Mouse (Mus musculus) kidney, adult 2 months (tissue): Measurements from ENCODE around the gene Nat10. TPM values are rescaled to one million over a fixed set of nuclear protein-coding genes. Genes with fewer than 3 reads are reported as not detected.
A peak's percentile ranks its signal among the peaks of the same experiment; 100 is the strongest.

Source experiments
- DNase-seq: peaks from one replicate; pipeline ENCODE4 v3.0.0; 2021
- H3K27ac ChIP-seq: fragments of 200-500 bp; 2 replicates; pipeline ENCODE4 v1.5.1; 2012; ENCODE audit warnings: low read depth, low read length, control low read depth, inconsistent platforms; ENCODE audit not compliant: insufficient read depth
- H3K27me3 ChIP-seq: fragments of 200-500 bp; replicated peaks from 2 replicates; pipeline ENCODE4 v1.6.1; 2012; ENCODE audit warnings: mild to moderate bottlenecking, moderate library complexity, low read length, inconsistent platforms; ENCODE audit not compliant: control insufficient read depth, insufficient read depth
- H3K36me3 ChIP-seq: fragments of 200-500 bp; 2 replicates; pipeline ENCODE4 v1.6.1; 2012; ENCODE audit warnings: mild to moderate bottlenecking, moderate library complexity, low read length, inconsistent platforms; ENCODE audit not compliant: control insufficient read depth, insufficient read depth
- H3K4me1 ChIP-seq: fragments of 200-500 bp; 2 replicates; pipeline ENCODE4 v1.6.1; 2011; ENCODE audit warnings: low read length; ENCODE audit not compliant: control insufficient read depth, insufficient read depth
- H3K4me3 ChIP-seq: fragments of 200-500 bp; 2 replicates; pipeline ENCODE4 v1.5.1; 2011; ENCODE audit warnings: mild to moderate bottlenecking, low read depth, low read length, control low read depth; ENCODE audit not compliant: insufficient read depth
- CTCF ChIP-seq: fragments of 200-500 bp; conservative IDR thresholded peaks from 2 replicates; pipeline ENCODE4 v1.5.1; 2011; ENCODE audit warnings: low read depth, mild to moderate bottlenecking, control low read depth, low read length, moderate library complexity, mixed read lengths; ENCODE audit not compliant: insufficient read depth, insufficient read length
- POLR2A ChIP-seq: fragments of 200-500 bp; IDR thresholded peaks from one replicate; pipeline ENCODE4 v1.6.1; 2011; ENCODE audit warnings: low read depth, low read length, control low read depth
- WGBS: fragments of 180-500 bp; shearing (Covaris S2); methylation state at CpG from one replicate; pipeline ENCODE4 v1.1.7; 2018; 5-methylcytosine and 5-hydroxymethylcytosine counted together
- polyA plus RNA-seq: library from polyadenylated mRNA; depleted of rRNA; stranded (reverse); fragments of >200 nt; gene quantifications from 2 replicates; pipeline ENCODE4 v1.2.3, GENCODE M21; 2012; rRNA removed

Gene Nat10
- polyA plus RNA-seq = 23.8 and 29.6 TPM in 2 replicates

DNA sequence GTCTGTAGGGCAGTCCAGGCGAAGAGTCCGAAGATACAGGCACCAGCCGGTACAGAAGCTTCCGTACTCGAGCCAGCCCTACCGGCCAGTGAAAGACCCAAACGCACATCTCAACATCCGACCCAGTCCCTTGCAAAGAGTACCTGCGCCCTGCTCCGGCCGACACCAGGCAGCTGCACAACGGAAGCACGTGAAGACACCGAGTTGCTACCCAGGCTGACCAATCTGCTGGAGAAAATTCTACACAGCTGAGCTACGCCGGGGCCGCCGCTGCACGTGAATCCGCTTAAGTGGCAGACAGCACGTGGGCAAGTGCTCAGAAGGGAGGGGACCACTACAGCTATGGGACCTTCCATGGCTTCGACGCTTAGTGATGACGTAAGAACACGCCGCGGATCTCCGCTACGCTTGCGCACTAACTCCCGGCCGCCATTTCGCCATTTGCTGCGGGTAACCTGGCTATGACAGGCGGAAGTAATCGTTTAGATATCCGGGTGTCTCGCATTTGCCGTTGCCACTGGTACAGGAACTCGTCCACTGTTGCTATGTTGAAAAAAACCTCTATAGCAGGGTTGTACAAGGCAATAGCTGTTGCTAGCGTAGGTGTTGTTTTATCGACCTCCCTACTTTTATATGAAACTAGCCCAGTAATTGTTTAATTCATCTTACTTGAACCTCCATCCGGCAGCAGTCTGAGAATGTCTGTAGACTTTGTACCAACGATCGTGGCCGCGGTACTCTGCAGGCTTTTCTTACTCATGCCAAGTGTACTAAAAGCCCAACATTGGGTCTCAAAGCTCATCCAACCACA lies at the start of gene Nat10:
TSS of gene Nat10 (minus strand) at position 365 of the 811 bp plus-strand sequence.
- H3K4me1 ChIP-seq = 0 out of 2 replicates have a peak, but pooled peaks cover 2% of the 10 kb centered on the region
- under 1% methylated on average over 47 of the region's 47 CpGs for WGBS
- peak within 1 kb of the TSS; percentile 81 for H3K4me3 ChIP-seq
- peak; percentile 99 for DNase-seq
- no peak for TF ChIP-seq CTCF
- TF ChIP-seq POLR2A = peak; percentile 24
- peaks cover 3% of the 10 kb centered on the region for H3K36me3 ChIP-seq
- H3K27ac ChIP-seq = peak within 1 kb of the TSS; percentile 26
- no peaks in the 10 kb centered on the region for H3K27me3 ChIP-seq

DNA sequence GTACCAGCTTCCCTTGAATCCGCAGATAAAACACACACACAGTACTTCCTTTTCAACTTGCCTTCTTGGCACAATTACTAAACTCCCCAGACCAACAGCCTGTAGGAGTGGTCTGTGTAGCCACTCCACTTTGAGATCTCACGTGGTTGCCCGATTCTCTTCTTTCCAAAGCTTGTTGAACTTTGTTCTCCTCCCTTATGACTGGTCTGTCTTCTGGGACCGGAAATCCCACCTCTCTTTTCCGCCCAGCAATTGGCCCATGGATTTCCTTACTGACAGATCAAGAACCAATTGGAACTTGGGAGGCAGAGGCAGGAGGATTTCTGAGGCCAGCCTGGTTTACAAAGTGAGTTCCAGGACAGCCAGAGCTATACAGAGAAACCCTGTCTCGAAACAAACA lies 49.3 kb upstream of the Nat10 start:
- Histone ChIP-seq H3K4me1 (peaks cover 7% of the 10 kb centered on the region), H3K4me3 (no peak overlapping the region), H3K36me3 (no peaks in the 10 kb centered on the region), H3K27me3 (no peaks in the 10 kb centered on the region), H3K27ac (no peak overlapping the region)
- TF ChIP-seq POLR2A (no peak), CTCF (no peak)
- 70% methylated on average over 6 of the region's 6 CpGs for WGBS
- peak; percentile 80 for DNase-seq

DNA sequence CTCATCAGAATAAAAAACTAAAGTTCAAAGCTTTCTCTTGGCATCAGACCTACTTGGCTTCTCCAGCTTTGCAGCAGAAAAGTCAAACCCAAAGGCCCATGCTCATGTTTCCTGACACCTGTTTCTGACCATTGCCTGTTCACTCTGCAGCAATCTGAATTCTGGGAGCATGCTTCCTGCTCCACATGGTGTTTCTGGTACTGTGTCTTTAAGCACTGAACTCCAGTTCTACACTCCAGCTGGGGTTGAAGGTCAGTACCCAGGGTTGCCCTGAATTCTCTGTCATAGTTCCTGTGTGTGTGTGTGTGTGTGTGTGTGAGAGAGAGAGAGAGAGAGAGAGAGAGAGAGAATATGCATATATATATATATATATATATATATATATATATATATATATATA lies 47.4 kb upstream of the Nat10 start:
- DNase-seq = peak; percentile 76
- Histone ChIP-seq H3K4me1 (peaks cover 13% of the 10 kb centered on the region), H3K36me3 (no peaks in the 10 kb centered on the region), H3K4me3 (no peak overlapping the region), H3K27me3 (no peaks in the 10 kb centered on the region), H3K27ac (peak overlapping the region; percentile 71)
- TF ChIP-seq POLR2A = no peak
- TF ChIP-seq CTCF = no peak

DNA sequence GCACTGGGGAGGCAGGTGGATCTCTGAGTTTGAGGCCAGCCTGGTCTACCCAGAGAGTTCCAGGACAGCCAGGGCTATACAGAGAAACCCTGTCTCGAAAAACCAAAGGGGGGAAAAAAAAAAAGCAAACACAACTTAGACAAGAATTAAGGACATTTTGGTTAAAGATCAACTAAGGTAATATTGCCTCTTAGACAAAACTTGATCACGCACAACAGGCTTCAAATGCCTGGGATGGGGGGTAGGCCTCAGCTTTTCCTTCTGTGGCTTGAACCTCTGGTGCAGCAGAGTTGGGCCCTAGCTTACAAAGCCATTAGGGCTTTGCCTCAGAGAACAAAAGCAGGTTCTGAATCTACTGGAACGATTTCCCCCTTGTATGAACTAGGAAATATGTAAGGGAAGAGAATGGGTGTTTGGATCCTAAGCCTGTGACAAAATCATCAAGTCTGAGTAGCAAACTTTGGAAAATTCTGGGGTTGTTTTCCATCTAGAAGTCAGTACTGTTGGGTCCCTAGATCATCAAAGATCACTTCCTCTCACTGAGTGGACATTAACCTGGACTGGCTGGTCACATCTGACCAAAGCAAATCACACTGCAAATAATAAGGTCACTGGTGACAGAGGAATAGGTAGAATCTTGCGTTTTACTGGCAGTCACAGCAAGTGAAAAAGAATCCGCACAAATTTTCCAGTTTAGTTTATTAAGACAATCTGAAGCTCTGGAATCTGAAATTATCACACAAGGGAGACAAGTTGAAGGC lies 42.9 kb upstream of the Nat10 start:
- Histone ChIP-seq H3K27me3 (no peaks in the 10 kb centered on the region), H3K4me1 (peaks cover 9% of the 10 kb centered on the region), H3K4me3 (no peak overlapping the region), H3K36me3 (no peaks in the 10 kb centered on the region), H3K27ac (peak overlapping the region; percentile 86)
- peak; percentile 49 for DNase-seq
- WGBS = 50% methylated on average over 5 of the region's 5 CpGs
- TF ChIP-seq POLR2A = no peak
- TF ChIP-seq CTCF = no peak

DNA sequence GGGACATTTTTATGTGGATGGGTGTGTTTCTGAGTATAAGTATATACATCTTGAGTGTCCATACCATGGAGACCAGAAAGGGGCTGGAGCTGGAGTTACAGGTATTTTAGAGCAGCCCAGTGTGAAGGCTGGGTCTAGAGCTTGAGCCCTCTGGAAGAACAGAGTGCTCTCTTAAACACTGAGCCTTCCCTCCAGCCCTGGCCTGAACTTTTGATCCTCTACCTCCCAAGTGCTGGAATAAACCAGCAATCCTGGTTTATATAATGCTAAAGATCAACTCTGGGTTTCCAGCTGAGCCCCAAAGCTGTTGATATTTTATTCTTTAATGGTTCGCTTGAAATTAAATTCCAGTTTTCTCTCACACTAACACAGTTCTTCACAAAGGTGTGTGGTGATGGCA lies 41.4 kb upstream of the Nat10 start:
- WGBS = 63% methylated on average over 1 of the region's 1 CpGs
- Histone ChIP-seq H3K27ac (peak overlapping the region; percentile 57; the same call in 1 of the 2 replicates), H3K4me3 (no peak overlapping the region), H3K36me3 (no peaks in the 10 kb centered on the region), H3K27me3 (no peaks in the 10 kb centered on the region), H3K4me1 (peaks cover 9% of the 10 kb centered on the region)
- TF ChIP-seq CTCF (no peak), POLR2A (no peak)
- peak; percentile 67 for DNase-seq

DNA sequence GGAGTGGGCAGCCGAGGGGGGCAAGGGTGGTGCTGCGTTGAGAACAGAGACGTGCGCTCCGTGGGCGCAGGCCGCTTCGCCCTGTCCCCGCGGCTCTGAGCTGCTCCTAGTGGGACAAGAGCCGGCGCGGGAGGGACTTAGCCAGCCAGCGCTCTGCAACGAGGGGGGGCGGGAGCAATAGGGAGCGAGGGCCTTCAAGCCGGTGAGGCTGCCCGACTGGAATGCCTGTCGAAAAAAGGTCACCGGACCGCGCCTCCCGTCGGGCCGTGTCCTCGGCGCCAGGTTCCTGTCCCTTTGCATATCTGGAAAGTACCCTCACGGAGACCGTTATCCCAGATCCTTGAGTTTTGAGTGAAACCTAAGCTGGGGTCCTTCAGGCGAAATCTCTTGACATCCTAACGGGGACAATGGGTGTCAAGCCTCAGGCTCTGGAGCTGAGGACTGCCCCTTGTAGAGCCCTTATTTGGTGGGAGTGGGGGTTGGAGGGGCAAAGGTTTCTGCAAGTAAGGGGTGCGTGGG lies 36.5 kb upstream of the Nat10 start, which contains the start of gene Caprin1:
TSS of gene Caprin1 (minus strand) at position 159 of the 519 bp plus-strand sequence.
- TF ChIP-seq POLR2A (peak; percentile 89), CTCF (no peak)
- H3K36me3 ChIP-seq = peaks cover 2% of the 10 kb centered on the region; the same call in 1 of the 2 replicates
- peak within 1 kb of the TSS; percentile 97 for H3K27ac ChIP-seq
- peaks cover 1% of the 10 kb centered on the region; the same call in 1 of the 2 replicates for H3K4me1 ChIP-seq
- DNase-seq = peak; percentile 96
- WGBS = 0% methylated on average over 33 of the region's 33 CpGs
- H3K27me3 ChIP-seq = no peaks in the 10 kb centered on the region
- peak within 1 kb of the TSS; percentile 95 for H3K4me3 ChIP-seq
